Mouse (Mus musculus): ENCODE data around the gene Gpx5. TPM values are rescaled to one million over a fixed set of nuclear protein-coding genes. Genes with fewer than 3 reads are reported as not detected.

The Gpx5 gene
- polyA plus RNA-seq (2012) = not detected in 2 replicates

GRCm38 (mm10) chr13:21292631-21293030 lies at the start of gene Gpx5:
Gene Gpx5, minus strand, starts transcription at chr13:21292731.

GRCm38 (mm10) chr13:21311926-21312325 lies 19.4 kb upstream of the Gpx5 start, which contains the start of gene Gpx6:
Gene Gpx6, plus strand, starts transcription at chr13:21312125.

Other genes with a start within 250 kb of the Gpx5 start
- not detected in 2 replicates for gene Olfr1370, start 217.8 kb downstream of the Gpx5 start, polyA plus RNA-seq (2012)
- not detected in 2 replicates for gene Olfr1369-ps1, start 181.2 kb downstream of the Gpx5 start, polyA plus RNA-seq (2012)
- not detected in 2 replicates for gene Olfr263, start 163.1 kb downstream of the Gpx5 start, polyA plus RNA-seq (2012)
- not detected in 2 replicates for gene Olfr1368, start 146.9 kb downstream of the Gpx5 start, polyA plus RNA-seq (2012)
- 140 and 157 TPM in 2 replicates for gene Trim27, start 113.3 kb downstream of the Gpx5 start, polyA plus RNA-seq (2012)
- not detected in 2 replicates for gene Gpx6, start 19.4 kb upstream of the Gpx5 start, polyA plus RNA-seq (2012)
- gene Olfr1367, start 54.2 kb upstream of the Gpx5 start, polyA plus RNA-seq (2012) = not detected in 2 replicates
- gene Zscan12, start 70.1 kb upstream of the Gpx5 start, polyA plus RNA-seq (2012) = 1.9 and 2.0 TPM in 2 replicates
- 4.7 and 4.8 TPM in 2 replicates for gene Zkscan3, start 110.0 kb upstream of the Gpx5 start, polyA plus RNA-seq (2012)
- 0.14 and 0.18 TPM in 2 replicates for gene Pgbd1, start 148.3 kb upstream of the Gpx5 start, polyA plus RNA-seq (2012)
- 2.0 and 2.2 TPM in 2 replicates for gene Zscan26, start 161.0 kb upstream of the Gpx5 start, polyA plus RNA-seq (2012)
- gene Nkapl, start 175.8 kb upstream of the Gpx5 start, polyA plus RNA-seq (2012) = 0.14 and 0.33 TPM in 2 replicates
- 0.16 TPM in 1 of 2 replicates, not detected in the other for gene Zkscan4, start 186.2 kb upstream of the Gpx5 start, polyA plus RNA-seq (2012)
- gene Gm10065, start 186.7 kb upstream of the Gpx5 start, polyA plus RNA-seq (2012) = not detected in 2 replicates
- not detected in 2 replicates for gene AK157302, start 202.5 kb upstream of the Gpx5 start, polyA plus RNA-seq (2012)
- 31.4 and 32.2 TPM in 2 replicates for gene Gm11273, start 208.7 kb upstream of the Gpx5 start, polyA plus RNA-seq (2012)
- 1.0 and 1.8 TPM in 2 replicates for gene Zkscan8, start 238.4 kb upstream of the Gpx5 start, polyA plus RNA-seq (2012)

Measured in megakaryocyte-erythroid progenitor cell, adult 5 weeks (primary cell).